Mouse (Mus musculus) adrenal gland, postnatal 10 days (tissue): ENCODE data around the gene Trap1. TPM values are rescaled to one million over a fixed set of nuclear protein-coding genes. Genes with fewer than 3 reads are reported as not detected.
"Not testable (repeated sequence)": the region's sequence is repeated elsewhere in the genome, so short reads cannot be mapped to it uniquely, and the experiment has no call there.

ENCODE experiments used
- DNase-seq: peaks from one replicate; pipeline ENCODE4 v3.0.0; 2021; ENCODE audit warnings: mixed read lengths
- total RNA-seq, 2 experiments: library from RNA; stranded (reverse); gene quantifications; 2 replicates each; pipeline ENCODE4 v1.2.3; 2021

The Trap1 gene
- total RNA-seq, 2 experiments from 2014 or later = 189 to 198 TPM

DNA sequence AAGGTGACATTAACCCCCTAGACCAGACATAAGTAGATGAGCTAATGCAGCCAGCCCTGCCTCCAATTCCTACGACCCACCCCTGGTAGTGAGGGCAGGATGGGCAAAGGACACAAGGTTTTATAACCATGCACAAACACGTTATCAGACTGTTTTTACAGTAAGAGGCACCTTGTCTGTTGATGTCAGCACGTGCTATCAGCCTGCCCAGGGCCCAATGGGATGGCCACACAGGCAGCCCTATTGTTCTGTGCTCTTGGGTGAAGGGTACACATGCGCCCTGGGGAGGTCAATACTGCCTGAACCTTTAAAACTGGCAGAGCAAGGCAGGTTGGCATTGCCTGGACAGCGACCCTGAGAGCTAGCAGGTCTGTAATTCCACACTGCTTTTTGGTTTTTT, 40.8 kb downstream of the Trap1 start, which contains the start of gene Dnase1:
TSS of gene Dnase1 (plus strand) at position 136 of the 400 bp plus-strand sequence.
- no peak for DNase-seq

DNA sequence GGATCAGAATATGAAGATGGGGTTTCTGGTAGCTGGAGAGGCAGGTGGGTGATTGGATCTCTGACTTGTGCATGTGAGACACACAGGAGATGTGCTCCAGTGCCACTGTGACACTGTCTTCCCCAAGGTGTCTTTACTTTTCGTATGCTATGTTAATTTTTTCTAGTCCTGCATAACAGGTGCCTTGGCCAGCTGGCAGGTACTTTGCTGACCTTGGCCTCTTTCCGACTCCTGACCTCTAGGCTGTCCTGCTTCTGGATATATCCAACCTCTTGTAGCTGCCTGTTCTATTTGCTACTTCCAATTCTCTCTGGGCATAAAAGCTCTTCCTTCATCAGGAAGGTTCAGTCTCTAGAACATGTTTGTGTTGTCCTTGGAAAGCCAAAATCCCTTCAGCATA, 42.1 kb downstream of the Trap1 start:
- no peak for DNase-seq

DNA sequence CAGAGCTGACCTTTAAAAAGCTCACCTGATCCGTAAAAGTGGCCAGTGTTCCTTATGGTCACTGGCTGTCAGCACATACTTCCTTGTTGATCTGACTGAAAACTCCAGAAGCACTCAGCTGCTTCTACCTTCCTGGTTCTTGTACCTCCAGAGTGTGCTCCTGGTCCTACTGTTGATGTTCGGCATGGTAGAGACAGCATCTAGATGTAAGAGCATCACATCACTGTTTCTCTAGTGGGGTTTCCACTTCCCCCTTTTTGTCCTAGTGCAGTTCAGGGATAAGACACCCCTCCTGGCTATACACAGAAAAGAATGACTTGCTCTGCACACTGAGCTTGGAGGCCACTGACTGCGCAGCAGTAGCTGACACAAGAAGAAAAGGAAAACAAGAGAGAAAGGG, 43.2 kb downstream of the Trap1 start:
- DNase-seq = no peak

DNA sequence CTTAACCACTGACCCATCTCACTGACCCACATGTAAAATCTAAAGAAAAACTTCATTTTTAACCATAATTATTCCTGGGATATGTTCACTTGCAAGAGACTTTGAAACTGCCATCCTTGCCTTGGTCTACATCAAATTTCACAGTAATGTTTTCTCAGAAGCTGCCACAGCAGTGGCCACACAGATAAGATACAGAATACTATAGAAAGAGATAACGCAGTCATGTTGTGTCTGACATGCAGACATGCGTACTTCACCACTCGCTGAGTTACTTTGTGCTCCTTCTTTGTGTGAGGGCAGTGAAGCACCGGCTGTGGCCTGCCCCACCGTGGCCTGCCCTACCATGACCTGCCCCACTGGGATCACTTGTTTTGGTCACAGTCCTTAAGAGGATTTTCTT, 43.7 kb downstream of the Trap1 start:
- no peak for DNase-seq

DNA sequence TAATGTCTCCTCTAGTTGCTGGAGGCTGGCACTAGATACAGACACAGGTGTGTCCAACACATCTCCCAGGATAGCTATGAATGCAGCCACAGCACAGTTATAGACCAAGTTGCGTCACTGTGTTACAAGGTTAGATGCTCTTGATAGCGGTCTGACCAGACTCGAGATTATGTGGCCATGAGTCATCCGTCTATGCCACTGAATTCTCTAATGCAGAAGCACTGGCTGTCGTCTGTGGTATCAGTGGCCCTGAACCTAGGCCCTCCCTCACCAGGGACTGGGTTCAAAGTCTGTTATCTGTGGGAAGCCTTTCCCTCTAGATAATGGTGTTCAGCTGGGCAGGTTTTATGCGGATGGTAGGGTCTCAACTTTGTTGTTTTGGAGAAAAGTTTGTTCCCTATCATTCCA, 45.3 kb downstream of the Trap1 start:
- peak; percentile 55 for DNase-seq

DNA sequence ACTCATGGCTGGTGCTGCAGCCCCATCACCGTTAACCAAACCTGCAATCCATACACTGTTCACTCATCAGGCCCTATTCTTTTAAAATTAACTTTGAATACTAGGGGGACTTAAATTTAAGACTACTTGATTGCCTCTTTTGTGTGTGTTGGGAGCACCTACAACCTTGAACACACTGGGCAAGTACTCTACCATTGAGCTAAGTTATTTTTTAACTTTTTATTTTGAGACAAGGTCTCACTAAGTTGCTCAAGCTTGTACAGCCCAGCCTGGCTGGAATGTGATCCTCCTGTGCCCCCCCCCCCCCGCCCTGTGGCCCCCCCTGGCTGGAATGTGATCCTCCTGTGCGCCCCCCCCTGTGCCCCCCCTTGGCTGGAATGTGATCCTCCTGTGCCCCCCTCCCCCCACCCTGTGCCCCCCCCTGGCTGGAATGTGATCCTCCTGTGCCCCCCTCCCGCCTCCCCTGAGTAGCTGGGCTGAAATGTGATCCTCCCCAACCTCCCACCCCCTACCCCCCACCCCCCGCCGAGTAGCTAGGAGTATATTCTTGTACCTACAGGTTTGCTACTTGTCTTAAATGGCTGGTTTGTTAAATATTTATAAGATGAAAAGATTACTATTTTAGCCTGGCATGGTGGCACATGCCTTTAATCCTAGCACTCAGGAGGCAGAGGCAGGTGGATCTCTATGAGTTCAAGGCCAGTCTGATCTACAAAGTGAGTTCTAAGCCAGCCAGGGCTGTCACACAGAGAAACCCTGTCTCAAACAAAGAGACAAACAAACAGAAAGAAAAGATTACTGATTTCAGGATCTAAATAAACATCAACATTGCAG, 46.0 kb downstream of the Trap1 start:
- no peak for DNase-seq

DNA sequence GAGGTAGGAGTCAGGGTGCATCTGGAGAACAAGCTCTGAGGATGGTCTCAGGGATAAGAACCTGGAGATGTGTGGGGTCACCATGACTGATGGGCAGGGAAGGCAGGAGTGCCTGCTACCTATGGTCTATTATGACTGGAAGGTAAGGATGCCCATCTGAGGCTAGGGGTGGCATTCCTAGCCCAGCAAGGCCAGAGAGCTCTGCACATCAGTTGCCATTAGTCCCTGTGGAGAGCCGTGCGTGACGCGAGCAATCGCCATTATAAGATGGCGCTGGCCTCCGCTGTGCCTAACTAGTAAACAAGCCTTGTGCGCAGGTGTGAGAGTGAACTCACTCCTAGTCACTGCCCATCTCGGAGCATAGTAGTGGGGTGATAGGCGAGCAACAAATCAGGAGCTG, 47.1 kb downstream of the Trap1 start:
- no peak for DNase-seq

DNA sequence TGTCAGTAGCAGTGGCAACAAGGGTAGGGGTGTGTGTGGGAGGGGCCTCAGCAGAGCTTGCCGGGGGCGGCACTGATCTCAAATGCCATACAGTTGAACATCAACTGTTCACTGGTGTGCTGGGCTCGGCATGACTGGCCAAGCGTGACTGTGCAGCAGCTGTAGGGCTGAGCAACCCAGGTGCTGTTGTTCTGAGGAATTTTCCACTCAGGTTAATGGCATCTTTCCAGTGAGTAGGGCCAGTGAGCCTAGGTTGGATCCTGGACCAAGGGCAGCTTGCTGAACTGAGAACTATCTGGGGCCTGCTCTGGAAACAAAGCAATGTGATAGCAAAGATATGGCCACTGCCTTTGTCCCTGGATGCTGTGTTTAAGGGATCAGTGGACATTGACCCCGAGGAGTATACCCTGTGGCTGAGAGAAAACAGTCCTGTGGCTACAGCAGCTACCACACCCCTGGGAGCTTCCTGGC, 48.2 kb downstream of the Trap1 start:
- DNase-seq = no peak

DNA sequence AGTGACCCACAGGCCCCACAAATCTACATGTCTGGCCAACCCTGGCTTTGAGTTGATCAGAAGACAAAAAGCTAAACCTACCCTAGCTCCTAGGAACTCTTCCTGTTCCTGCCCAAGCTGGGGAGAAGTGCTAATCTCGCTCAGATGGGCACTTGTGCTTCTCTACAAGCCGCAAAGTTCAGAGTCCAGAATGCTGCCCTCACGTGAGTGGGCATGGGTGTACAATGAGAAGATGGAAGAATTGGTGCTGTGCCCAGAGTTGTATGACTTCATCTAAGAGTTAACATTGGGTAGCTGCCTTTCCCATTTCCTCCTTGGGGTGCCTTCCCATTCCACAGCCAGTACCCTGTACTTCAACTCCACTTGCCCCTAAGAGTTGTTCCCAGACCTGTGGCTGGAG, 50.4 kb downstream of the Trap1 start:
- no peak for DNase-seq

DNA sequence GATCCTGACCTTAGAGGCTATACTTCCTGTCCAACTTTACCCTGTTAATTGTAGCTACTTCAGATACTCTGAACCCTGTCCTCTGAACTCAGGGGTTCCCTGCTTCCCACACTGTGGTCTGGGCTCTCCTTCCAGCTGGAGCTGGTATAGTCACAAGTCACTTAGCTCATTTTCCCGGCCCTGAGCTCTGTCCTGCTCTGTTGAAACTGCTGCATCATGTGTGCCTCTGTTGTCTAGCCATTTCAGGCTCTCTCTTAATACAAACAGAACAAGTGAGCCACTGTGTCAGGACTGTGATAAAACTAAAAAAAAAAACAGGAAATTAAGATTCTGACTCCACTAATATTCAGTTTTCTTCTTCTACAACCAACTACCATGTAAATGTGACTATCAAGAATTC, 51.0 kb downstream of the Trap1 start:
- no peak for DNase-seq

DNA sequence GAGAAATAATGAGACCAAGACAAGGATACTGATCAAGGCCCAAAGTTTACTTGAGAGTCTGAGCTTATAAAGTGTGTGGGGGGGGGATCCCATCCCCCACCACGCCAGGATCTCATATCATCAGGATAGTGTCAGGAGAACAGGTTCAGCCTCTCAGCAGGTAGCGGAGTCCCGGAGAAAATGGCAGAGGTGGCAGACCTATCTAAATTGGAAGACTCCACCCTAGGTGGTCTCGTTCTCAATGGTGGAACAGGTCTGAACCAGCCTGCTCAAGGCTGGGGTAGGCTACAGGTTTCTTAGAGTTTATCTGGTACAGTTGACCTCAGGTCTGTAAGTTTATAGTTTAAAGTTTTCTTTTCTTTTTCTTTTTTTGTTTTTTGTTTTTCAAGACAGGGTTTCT, 54.9 kb downstream of the Trap1 start:
- no peak for DNase-seq

DNA sequence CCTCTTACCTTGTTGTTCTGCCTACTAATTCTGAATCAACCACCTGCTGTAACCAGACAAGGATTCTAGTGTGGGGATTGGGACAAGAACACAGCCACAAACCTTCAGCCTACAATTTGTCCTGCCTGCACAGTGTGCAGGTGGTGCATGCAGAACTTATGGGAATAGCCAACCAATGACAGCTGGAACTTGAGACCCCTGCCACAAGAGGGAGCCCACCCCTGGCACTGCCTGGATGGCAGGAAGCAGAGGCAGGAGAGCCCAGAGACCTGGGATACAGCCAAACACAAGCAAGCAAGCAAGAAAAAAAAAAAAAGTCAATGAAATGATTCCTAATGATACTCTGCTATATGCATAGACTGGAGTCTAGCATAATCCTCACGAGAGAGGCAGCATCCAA, 56.4 kb downstream of the Trap1 start:
- DNase-seq = no peak

DNA sequence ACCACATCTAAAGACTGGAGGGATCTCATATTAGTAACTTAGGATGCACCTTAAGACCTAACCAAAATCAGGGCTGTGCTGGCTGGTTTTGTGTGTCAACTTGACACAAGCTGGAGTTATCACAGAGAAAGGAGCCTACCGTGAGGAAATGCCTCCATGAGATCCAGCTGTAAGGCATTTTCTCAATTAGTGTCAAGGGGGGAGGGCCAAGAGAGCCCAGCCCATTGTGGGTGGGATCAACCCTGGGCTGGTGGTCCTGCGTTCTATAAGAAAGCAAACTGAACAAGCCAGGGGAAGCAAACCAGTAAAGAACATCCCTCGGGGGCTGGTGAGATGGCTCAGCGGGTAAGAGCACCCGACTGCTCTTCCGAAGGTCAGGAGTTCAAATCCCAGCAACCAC, 60.2 kb downstream of the Trap1 start:
- DNase-seq = not testable (repeated sequence)

DNA sequence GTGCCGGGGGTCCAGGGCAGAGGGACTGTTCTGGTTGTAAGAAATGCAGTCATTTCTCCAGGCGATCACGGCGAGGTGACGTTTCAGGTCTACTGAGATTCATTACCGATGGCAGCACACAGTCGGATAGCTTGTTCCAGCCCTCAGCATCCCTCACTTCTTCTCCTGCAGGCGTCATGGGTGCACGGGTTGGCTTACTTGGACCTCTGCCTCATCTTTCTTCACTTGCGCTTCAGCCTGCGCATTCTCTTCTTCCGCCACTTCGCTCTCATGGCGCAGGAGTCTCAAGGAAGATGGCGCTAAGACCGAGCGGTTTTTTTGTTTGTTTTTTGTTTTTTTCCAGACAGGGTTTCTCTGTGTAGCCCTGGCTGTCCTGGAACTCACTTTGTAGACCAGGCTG, 60.8 kb downstream of the Trap1 start:
- DNase-seq = not testable (repeated sequence)

DNA sequence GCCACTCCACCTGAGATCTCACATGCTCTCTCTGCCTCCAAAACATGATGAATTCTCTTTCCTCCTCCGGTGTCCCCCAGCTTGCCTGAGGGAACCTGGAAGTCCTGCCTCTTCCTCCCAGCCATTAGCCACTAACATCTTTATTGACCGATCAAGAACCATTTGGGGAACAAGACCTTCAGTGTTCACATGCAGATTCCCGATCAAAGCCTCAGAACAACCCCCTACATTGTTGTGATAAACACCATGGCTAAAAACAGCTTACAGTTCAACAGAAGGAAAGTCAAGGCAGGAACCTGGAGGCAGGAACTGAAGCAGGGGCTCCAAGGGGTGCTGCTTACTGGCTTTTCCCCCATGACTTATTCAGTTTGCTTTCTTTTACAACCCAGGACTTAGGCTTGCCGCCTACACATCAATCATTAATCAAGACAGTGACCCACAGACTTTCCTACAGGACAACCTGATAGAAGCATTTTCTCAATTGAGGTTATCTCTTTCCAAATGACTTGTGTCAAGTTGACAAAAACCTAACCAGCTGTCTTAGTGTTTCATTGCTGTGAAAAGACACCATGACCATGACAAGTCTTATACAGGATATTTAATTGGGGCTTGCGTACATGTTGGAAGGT, 63.5 kb downstream of the Trap1 start:
- no peak for DNase-seq

DNA sequence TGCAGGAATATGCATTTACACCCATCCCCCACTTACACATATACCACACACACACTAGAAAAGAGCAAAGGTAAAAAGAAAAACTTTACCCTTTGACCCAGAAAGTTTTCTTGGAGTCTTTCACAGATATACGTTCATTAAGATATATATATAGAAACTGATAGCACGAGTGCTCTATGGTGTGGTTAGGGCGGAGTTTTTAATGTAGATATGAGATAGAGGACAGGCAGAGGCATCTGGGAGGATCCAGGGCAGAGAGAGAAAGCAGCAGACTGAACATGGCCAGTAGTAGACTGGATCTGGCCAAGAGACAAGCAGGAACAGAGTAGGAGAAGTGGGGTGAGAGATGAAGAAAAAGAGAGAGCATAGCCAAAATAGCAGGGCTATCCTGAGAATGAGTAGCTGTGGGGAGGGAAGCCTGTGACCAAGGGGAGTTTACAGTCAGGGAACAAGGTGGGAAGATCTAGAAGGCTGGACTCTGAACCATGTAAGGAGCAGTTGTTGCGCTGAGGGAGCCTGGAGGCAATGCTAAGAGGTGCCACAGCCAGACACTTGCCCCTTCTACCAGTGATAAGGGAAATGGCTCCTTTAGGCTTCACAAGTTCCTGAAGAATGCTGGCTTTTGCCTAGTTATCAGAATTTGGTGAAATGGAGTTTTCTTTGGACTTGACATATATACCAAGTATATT, 64.6 kb downstream of the Trap1 start:
- DNase-seq = no peak

DNA sequence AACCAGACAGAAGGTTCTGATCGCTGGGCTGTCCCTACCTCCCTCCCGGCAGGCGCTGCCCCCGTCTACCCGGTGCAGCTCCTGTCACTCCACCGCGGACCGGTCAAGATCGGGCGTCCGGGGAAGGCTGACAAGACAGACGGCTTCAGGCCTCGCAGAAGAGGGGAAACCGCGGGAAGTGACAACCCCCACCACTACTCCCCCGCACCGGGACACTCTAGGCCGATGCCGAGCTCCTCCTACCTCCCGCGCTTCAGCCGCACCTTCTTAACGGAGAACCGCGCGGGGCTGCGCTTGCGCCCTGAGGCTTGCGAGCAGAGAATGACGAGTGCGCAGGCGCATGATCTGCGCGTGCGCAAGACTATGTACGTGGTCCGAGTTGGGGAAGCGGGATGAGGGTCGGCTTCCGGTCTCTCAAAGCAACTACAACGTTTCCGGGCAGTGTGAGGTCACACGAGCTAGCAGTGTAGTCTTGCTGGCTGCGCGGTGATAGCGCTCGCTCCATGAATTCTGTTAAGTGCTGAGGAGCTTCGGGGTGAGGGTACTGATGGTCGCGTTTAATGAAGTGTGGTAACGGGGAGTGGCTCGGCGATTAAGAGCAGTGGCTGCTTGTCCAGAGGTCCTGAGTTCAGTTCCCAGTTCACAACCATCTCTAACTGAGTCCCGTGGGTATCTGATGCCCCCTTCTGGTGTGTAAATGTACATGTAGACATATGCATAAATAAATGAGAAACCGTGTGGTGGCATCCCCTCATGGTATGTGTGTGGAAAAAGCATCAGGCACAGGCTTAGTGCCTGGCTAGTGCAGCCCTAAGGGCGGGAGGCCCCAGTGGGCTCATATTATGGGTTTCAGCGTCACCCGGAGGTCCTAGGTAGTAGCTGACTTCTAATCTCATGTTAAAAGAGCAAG, 73.9 kb downstream of the Trap1 start, which contains the start of gene Slx4:
TSS of gene Slx4 (minus strand) at position 282 of the 910 bp plus-strand sequence.
- peak; percentile 96 for DNase-seq
